Mouse (Mus musculus): Measurements from ENCODE around the gene Iqsec2. TPM values are rescaled to one million over a fixed set of nuclear protein-coding genes. Genes with fewer than 3 reads are reported as not detected.

The Iqsec2 gene
- polyA plus RNA-seq, 1 experiment from 2014 or later = 7.3 TPM

- Histone ChIP-seq H3K9me3 (ENCODE audit: control insufficient read depth) (no peaks in the 10 kb centered on the region), H3K36me3 (ENCODE audit: control insufficient read depth, insufficient read depth) (no peaks in the 10 kb centered on the region), H3K27ac (ENCODE audit: low read depth, low read length) (no peak overlapping the region), H3K4me2 (replicated peaks; ENCODE audit: low read depth) (peak overlapping the region; percentile 81), H3K4me3 (ENCODE audit: low read depth, low read length) (peak overlapping the region; percentile 59), H3K4me1 (replicated peaks; ENCODE audit: control insufficient read depth, insufficient read depth, low read length) (no peaks in the 10 kb centered on the region), H3K9ac (ENCODE audit: low read depth, low read length) (0 out of 2 replicates have a peak overlapping the region, but pooled peaks have one; percentile 50), H3K27me3 (replicated peaks; ENCODE audit: control insufficient read depth, insufficient read depth, low read length) (peaks cover 5% of the 10 kb centered on the region; the same call in 1 of the 2 replicates)
- ATAC-seq = no peak
- WGBS = 17% methylated on average over 42 of the region's 42 CpGs
- TF ChIP-seq CTCF (IDR thresholded peaks at IDR 0.05; ENCODE audit: low read depth) = no peak
These were observed 710 bp downstream of the Iqsec2 start for GRCm38 (mm10) chrX:152144742-152145214.

DNA sequence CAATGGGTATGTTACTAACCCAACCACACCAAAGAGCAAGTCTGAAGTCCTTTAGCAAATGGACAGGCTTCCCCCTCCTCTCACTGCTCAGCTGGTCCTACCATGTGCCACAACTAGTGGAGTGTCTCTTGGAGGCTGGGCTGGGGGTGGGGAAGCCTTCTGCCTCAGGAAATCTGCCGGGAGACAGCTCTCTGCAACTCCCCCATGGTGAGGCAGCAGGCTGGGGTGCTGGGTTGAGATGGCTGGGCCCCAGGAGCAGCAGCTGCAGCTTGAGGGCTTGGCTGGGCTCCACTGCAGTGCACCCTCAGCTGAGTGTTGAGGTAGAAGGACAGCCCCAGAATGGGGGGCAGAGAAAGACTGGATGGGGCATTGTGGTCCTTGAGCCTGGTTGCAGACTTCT is 2.1 kb downstream of the Iqsec2 start:
- Histone ChIP-seq H3K9me3 (ENCODE audit: control insufficient read depth) (no peaks in the 10 kb centered on the region), H3K36me3 (ENCODE audit: control insufficient read depth, insufficient read depth) (no peaks in the 10 kb centered on the region), H3K4me2 (replicated peaks; ENCODE audit: low read depth) (peak overlapping the region; percentile 81; the same call in 1 of the 2 replicates), H3K27me3 (replicated peaks; ENCODE audit: control insufficient read depth, insufficient read depth, low read length) (peaks cover 5% of the 10 kb centered on the region; the same call in 1 of the 2 replicates), H3K4me1 (replicated peaks; ENCODE audit: control insufficient read depth, insufficient read depth, low read length) (no peaks in the 10 kb centered on the region), H3K9ac (ENCODE audit: low read depth, low read length) (no peak overlapping the region), H3K4me3 (ENCODE audit: low read depth, low read length) (no peak overlapping the region), H3K27ac (ENCODE audit: low read depth, low read length) (no peak overlapping the region)
- WGBS = 19% methylated on average over 1 of the region's 1 CpGs
- no peak for TF ChIP-seq CTCF (IDR thresholded peaks at IDR 0.05; ENCODE audit: low read depth)
- no peak for ATAC-seq

DNA sequence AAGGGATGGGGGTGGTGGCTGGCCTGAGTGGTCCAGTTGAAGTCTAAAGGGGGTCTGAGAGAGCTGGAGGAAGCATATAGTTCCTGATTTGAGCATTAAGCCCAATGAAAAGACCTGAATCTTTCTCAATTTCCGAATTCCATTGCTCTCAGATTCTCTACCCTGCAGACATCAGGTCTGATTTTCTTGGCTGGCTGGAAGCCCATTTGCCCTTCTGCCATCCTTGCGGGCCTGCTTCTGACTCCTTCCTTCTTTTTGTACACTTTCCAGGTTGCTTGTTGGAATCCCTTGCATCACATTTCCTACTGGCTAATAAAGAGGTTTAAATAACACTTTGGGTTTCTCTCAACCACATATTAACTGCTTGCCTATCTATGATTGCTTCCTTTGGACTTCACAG is 2.6 kb downstream of the Iqsec2 start:
- Histone ChIP-seq H3K9ac (ENCODE audit: low read depth, low read length) (no peak overlapping the region), H3K4me1 (replicated peaks; ENCODE audit: control insufficient read depth, insufficient read depth, low read length) (no peaks in the 10 kb centered on the region), H3K4me3 (ENCODE audit: low read depth, low read length) (no peak overlapping the region), H3K27me3 (replicated peaks; ENCODE audit: control insufficient read depth, insufficient read depth, low read length) (peaks cover 5% of the 10 kb centered on the region; the same call in 1 of the 2 replicates), H3K9me3 (ENCODE audit: control insufficient read depth) (no peaks in the 10 kb centered on the region), H3K4me2 (replicated peaks; ENCODE audit: low read depth) (no peak overlapping the region), H3K27ac (ENCODE audit: low read depth, low read length) (no peak overlapping the region), H3K36me3 (ENCODE audit: control insufficient read depth, insufficient read depth) (no peaks in the 10 kb centered on the region)
- ATAC-seq = no peak
- 71% methylated on average over 2 of the region's 2 CpGs for WGBS
- TF ChIP-seq CTCF (IDR thresholded peaks at IDR 0.05; ENCODE audit: low read depth) = no peak

DNA sequence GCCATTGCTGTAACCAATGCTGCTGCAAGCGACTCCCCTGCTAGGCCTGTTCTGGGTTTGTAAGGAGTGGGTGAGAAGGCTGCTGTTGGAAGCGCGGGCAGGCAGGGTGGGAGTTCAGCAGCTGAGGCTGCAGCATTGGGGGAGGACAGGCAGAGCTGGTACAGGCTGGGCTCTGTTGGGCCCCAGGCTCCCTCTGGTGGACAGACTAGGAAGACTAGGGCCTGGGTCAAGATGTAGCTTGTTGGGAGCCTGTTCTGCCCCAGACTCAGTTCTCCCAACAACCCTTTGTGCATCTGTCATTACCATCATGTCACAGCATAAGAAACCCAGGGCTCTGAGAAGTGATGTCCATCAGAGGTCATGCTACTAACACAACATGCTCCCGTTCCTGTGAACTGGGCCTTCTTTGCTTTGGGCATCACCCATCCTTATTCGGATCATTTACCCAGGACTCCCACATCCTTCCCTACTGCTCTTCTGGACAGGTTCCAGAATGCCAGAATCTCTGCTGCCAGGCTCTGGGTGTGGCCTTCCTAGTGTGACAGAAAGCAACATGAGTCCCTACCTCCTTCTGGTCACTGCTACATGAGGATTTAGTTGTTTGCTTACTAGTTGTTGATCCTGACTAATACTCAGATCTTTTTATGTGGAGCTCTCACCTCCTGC is 3.5 kb downstream of the Iqsec2 start:
- Histone ChIP-seq H3K9me3 (ENCODE audit: control insufficient read depth) (no peaks in the 10 kb centered on the region), H3K36me3 (ENCODE audit: control insufficient read depth, insufficient read depth) (no peaks in the 10 kb centered on the region), H3K4me3 (ENCODE audit: low read depth, low read length) (no peak overlapping the region), H3K4me1 (replicated peaks; ENCODE audit: control insufficient read depth, insufficient read depth, low read length) (no peaks in the 10 kb centered on the region), H3K27ac (ENCODE audit: low read depth, low read length) (no peak overlapping the region), H3K9ac (ENCODE audit: low read depth, low read length) (no peak overlapping the region), H3K4me2 (replicated peaks; ENCODE audit: low read depth) (no peak overlapping the region), H3K27me3 (replicated peaks; ENCODE audit: control insufficient read depth, insufficient read depth, low read length) (peaks cover 5% of the 10 kb centered on the region; the same call in 1 of the 2 replicates)
- WGBS = 33% methylated on average over 5 of the region's 5 CpGs
- TF ChIP-seq CTCF (IDR thresholded peaks at IDR 0.05; ENCODE audit: low read depth) = peak; percentile 84
- ATAC-seq = no peak

DNA sequence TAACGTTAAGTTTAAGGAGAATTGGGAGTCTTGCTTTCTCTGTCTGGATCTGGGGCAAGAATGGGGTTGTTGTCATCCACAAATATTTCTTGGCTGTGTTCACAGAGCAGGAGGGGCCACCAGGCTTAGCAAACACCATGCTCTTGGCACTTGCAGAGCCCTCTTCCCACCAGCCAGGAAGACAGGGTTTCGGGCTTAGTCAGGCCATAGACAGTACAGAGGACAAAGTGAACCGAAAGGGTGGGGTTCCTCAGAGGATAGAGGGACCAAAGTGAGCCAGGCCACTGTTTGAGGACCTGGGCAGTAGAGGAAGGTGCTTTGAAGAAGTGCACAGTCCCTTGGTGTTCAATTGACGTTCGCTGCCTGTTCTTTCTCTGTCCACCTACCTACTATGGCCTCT is 4.6 kb downstream of the Iqsec2 start:
- Histone ChIP-seq H3K9ac (ENCODE audit: low read depth, low read length) (no peak overlapping the region), H3K4me2 (replicated peaks; ENCODE audit: low read depth) (no peak overlapping the region), H3K36me3 (ENCODE audit: control insufficient read depth, insufficient read depth) (no peaks in the 10 kb centered on the region), H3K27ac (ENCODE audit: low read depth, low read length) (no peak overlapping the region), H3K4me1 (replicated peaks; ENCODE audit: control insufficient read depth, insufficient read depth, low read length) (no peaks in the 10 kb centered on the region), H3K4me3 (ENCODE audit: low read depth, low read length) (no peak overlapping the region), H3K9me3 (ENCODE audit: control insufficient read depth) (no peaks in the 10 kb centered on the region), H3K27me3 (replicated peaks; ENCODE audit: control insufficient read depth, insufficient read depth, low read length) (no peaks in the 10 kb centered on the region; the same call in 1 of the 2 replicates)
- TF ChIP-seq CTCF (IDR thresholded peaks at IDR 0.05; ENCODE audit: low read depth) = no peak
- WGBS = 83% methylated on average over 5 of the region's 5 CpGs
- ATAC-seq = no peak

DNA sequence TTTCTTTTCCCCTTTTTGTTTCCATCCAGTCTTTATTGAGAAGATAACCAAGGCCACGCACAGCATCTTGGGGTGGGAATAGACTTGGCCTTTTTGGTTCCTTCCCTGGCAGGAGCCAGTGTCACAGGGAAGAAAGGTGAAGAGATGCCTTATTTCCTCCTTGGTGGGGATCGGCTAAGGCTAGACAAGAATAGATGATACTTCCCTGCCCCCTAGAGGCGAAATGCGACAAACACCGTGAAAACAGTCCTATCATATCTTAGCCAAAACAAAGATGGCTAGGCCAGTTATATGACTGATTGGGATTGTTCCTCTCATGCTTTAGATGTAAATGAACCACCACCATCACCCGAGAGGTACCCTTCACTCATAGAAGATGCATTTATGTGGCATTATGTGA is 7.6 kb downstream of the Iqsec2 start:
- H3K27me3 ChIP-seq (replicated peaks; ENCODE audit: control insufficient read depth, insufficient read depth, low read length) = no peaks in the 10 kb centered on the region; the same call in 1 of the 2 replicates

More for the DNA sequence above, 7.6 kb downstream of the Iqsec2 start:
- no peak overlapping the region for H3K27ac ChIP-seq (ENCODE audit: low read depth, low read length)
- TF ChIP-seq CTCF (IDR thresholded peaks at IDR 0.05; ENCODE audit: low read depth) = peak; percentile 79
- no peak overlapping the region for H3K4me2 ChIP-seq (replicated peaks; ENCODE audit: low read depth)
- no peaks in the 10 kb centered on the region for H3K9me3 ChIP-seq (ENCODE audit: control insufficient read depth)
- H3K36me3 ChIP-seq (ENCODE audit: control insufficient read depth, insufficient read depth) = no peaks in the 10 kb centered on the region
- H3K4me1 ChIP-seq (replicated peaks; ENCODE audit: control insufficient read depth, insufficient read depth, low read length) = no peaks in the 10 kb centered on the region
- 13% methylated on average over 6 of the region's 6 CpGs for WGBS
- H3K9ac ChIP-seq (ENCODE audit: low read depth, low read length) = no peak overlapping the region
- H3K4me3 ChIP-seq (ENCODE audit: low read depth, low read length) = no peak overlapping the region
- ATAC-seq = no peak

Measured in intestine, postnatal 0 days (tissue).